Mouse (Mus musculus): ENCODE measurements around the gene Isoc2b.
"Not testable (repeated sequence)": the region's sequence is repeated elsewhere in the genome, so short reads cannot be mapped to it uniquely, and the experiment has no call there.

The Isoc2b gene

GRCm38 (mm10) chr7:4835631-4836327 is 34.3 kb downstream of the Isoc2b start:
- no peak for DNase-seq (ENCODE audit: low spot score)

- no peak for DNase-seq (ENCODE audit: low spot score)
Measured at GRCm38 (mm10) chr7:4830476-4830875, 39.6 kb downstream of the Isoc2b start.

- no peak for DNase-seq (ENCODE audit: low spot score)
Measured at GRCm38 (mm10) chr7:4825365-4825764, 44.7 kb downstream of the Isoc2b start.

- no peak for DNase-seq (ENCODE audit: low spot score)
Measured at GRCm38 (mm10) chr7:4822162-4822907, 47.7 kb downstream of the Isoc2b start.

- DNase-seq (ENCODE audit: low spot score): no peak
Measured at GRCm38 (mm10) chr7:4821690-4822089, 48.4 kb downstream of the Isoc2b start.

- DNase-seq (ENCODE audit: low spot score): not testable (repeated sequence)
Measured at GRCm38 (mm10) chr7:4820925-4821324, 49.1 kb downstream of the Isoc2b start.

GRCm38 (mm10) chr7:4816559-4816958 is 53.5 kb downstream of the Isoc2b start:
- DNase-seq (ENCODE audit: low spot score): peak; percentile 37

GRCm38 (mm10) chr7:4813105-4813791 is 56.8 kb downstream of the Isoc2b start:
- DNase-seq (ENCODE audit: low spot score): no peak

- DNase-seq (ENCODE audit: low spot score): peak; percentile 99
Measured at GRCm38 (mm10) chr7:4812303-4813104, 57.6 kb downstream of the Isoc2b start, which contains the start of gene Ube2s. TSS of gene Ube2s (minus strand) at chr7:4812590.

- DNase-seq (ENCODE audit: low spot score): peak; percentile 34
Measured at GRCm38 (mm10) chr7:4811842-4812302, 58.2 kb downstream of the Isoc2b start.

GRCm38 (mm10) chr7:4811131-4811530 is 58.9 kb downstream of the Isoc2b start:
- DNase-seq (ENCODE audit: low spot score): not testable (repeated sequence)

- DNase-seq (ENCODE audit: low spot score): peak; percentile 47
Measured at GRCm38 (mm10) chr7:4806716-4807115, 63.3 kb downstream of the Isoc2b start.

- DNase-seq (ENCODE audit: low spot score): no peak
Measured at GRCm38 (mm10) chr7:4802247-4802646, 67.8 kb downstream of the Isoc2b start.

- DNase-seq (ENCODE audit: low spot score): peak; percentile 55
Measured at GRCm38 (mm10) chr7:4795767-4796433, 74.2 kb downstream of the Isoc2b start.

Measured in T-cell, adult 2 months (primary cell).